Mouse (Mus musculus) splenic B cell, adult 2 months (primary cell): ENCODE data around the gene Ldha.
"Not testable (repeated sequence)": the region's sequence is repeated elsewhere in the genome, so short reads cannot be mapped to it uniquely, and the experiment has no call there.

ENCODE experiments used
- DNase-seq: peaks from one replicate; pipeline ENCODE4 v3.0.0-alpha.2; 2011; ENCODE audit warnings: low read depth, low spot score
- H3K27me3 ChIP-seq: 2 replicates; pipeline ENCODE4 v1.6.1; 2012; ENCODE audit warnings: mild to moderate bottlenecking, low read length, moderate library complexity, mixed read lengths; ENCODE audit not compliant: control insufficient read depth, poor library complexity, insufficient read depth, severe bottlenecking
- H3K36me3 ChIP-seq: 2 replicates; pipeline ENCODE4 v1.6.1; 2012; ENCODE audit warnings: mild to moderate bottlenecking, low read length, moderate library complexity, mixed read lengths; ENCODE audit not compliant: control insufficient read depth, poor library complexity, insufficient read depth, severe bottlenecking

Gene Ldha

GRCm38 (mm10) chr7:46832112-46832810, 9.0 kb upstream of the Ldha start:
- not testable (repeated sequence) for H3K27me3 ChIP-seq, H3K36me3 ChIP-seq, DNase-seq

GRCm38 (mm10) chr7:46833266-46833665, 8.0 kb upstream of the Ldha start:
- DNase-seq, result no peak
- Histone ChIP-seq H3K36me3 (no peaks in the 10 kb centered on the region), H3K27me3 (no peaks in the 10 kb centered on the region)

- no peak for DNase-seq
- no peaks in the 10 kb centered on the region for H3K27me3 ChIP-seq
- H3K36me3 ChIP-seq, result no peaks in the 10 kb centered on the region
Measured at GRCm38 (mm10) chr7:46833670-46834255, 7.5 kb upstream of the Ldha start.

GRCm38 (mm10) chr7:46834994-46835610, 6.2 kb upstream of the Ldha start:
- H3K27me3 ChIP-seq, result no peaks in the 10 kb centered on the region
- no peaks in the 10 kb centered on the region for H3K36me3 ChIP-seq
- DNase-seq, result no peak

- Histone ChIP-seq H3K36me3 (no peaks in the 10 kb centered on the region), H3K27me3 (no peaks in the 10 kb centered on the region)
- DNase-seq, result no peak
Measured at GRCm38 (mm10) chr7:46836357-46836756, 4.9 kb upstream of the Ldha start.

- no peak for DNase-seq
- no peaks in the 10 kb centered on the region for H3K27me3 ChIP-seq
- no peaks in the 10 kb centered on the region for H3K36me3 ChIP-seq
Measured at GRCm38 (mm10) chr7:46837073-46837472, 4.2 kb upstream of the Ldha start.

- DNase-seq, result no peak
- no peaks in the 10 kb centered on the region for H3K36me3 ChIP-seq
- H3K27me3 ChIP-seq, result no peaks in the 10 kb centered on the region
Measured at GRCm38 (mm10) chr7:46838104-46838671, 3.1 kb upstream of the Ldha start.

GRCm38 (mm10) chr7:46838891-46839302, 2.4 kb upstream of the Ldha start:
- Histone ChIP-seq H3K36me3 (no peaks in the 10 kb centered on the region), H3K27me3 (no peaks in the 10 kb centered on the region)
- DNase-seq, result no peak

GRCm38 (mm10) chr7:46839446-46839845, 1.8 kb upstream of the Ldha start:
- no peak for DNase-seq
- Histone ChIP-seq H3K36me3 (no peaks in the 10 kb centered on the region), H3K27me3 (no peaks in the 10 kb centered on the region)

- DNase-seq, result no peak
- no peaks in the 10 kb centered on the region for H3K27me3 ChIP-seq
Measured at GRCm38 (mm10) chr7:46839861-46840260, 1.4 kb upstream of the Ldha start.

GRCm38 (mm10) chr7:46840326-46840725, 949 bp upstream of the Ldha start:
- no peak for DNase-seq
- Histone ChIP-seq H3K27me3 (no peaks in the 10 kb centered on the region), H3K36me3 (no peaks in the 10 kb centered on the region)

More at GRCm38 (mm10) chr7:46839861-46840260, 1.4 kb upstream of the Ldha start:
- no peaks in the 10 kb centered on the region for H3K36me3 ChIP-seq

- Histone ChIP-seq H3K27me3 (no peaks in the 10 kb centered on the region), H3K36me3 (no peaks in the 10 kb centered on the region)
- no peak for DNase-seq
Measured at GRCm38 (mm10) chr7:46842278-46842677, 1.0 kb downstream of the Ldha start.

- H3K36me3 ChIP-seq, result peaks cover 2% of the 10 kb centered on the region; the same call in 1 of the 2 replicates
- DNase-seq, result no peak
- H3K27me3 ChIP-seq, result no peaks in the 10 kb centered on the region
Measured at GRCm38 (mm10) chr7:46843576-46843975, 2.3 kb downstream of the Ldha start.

- Histone ChIP-seq H3K36me3 (peaks cover 15% of the 10 kb centered on the region), H3K27me3 (no peaks in the 10 kb centered on the region)
- DNase-seq, result peak; percentile 94
Measured at GRCm38 (mm10) chr7:46845211-46845977, 4.1 kb downstream of the Ldha start.
